Mouse (Mus musculus): ENCODE results near the gene Vgll4.
"Not testable (repeated sequence)": the region's sequence is repeated elsewhere in the genome, so short reads cannot be mapped to it uniquely, and the experiment has no call there.

Vgll4 gene

DNA sequence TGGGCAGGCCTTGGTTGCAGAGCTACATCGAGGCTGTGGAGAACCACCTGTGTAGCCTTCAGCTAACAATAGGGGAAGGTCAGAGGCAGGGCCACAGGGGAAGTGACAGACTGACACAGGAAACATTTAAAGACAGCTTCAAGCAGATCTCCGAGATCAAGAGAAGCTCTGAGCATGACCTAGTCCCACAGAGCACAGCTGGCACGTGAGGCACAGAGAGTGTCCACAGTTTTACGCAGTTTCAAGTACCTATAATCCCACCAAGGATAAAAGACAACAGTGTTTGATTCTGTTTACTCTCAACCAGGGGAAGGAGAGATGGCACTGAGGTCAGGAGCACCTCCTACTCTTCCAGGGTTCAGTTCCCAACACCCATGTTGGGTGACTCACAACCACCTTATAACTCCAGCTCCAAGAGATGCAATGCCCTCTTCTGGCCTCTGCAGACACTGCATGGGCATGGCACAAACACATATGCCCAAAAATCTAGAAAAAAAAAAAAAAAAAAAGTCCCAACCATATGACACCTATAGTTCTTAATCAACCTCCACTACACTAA lies 75.2 kb downstream of the Vgll4 start:
- DNase-seq (ENCODE audit: low spot score in 2 of 2) = no peak

- DNase-seq (ENCODE audit: low spot score in 2 of 2) = peak; percentile 57 to 65
These were observed 76.2 kb downstream of the Vgll4 start for GRCm38 (mm10) chr6:114893427-114894209.

GRCm38 (mm10) chr6:114892363-114892762 lies 77.4 kb downstream of the Vgll4 start:
- peak; percentile 67 to 71 for DNase-seq (ENCODE audit: low spot score in 2 of 2)

DNA sequence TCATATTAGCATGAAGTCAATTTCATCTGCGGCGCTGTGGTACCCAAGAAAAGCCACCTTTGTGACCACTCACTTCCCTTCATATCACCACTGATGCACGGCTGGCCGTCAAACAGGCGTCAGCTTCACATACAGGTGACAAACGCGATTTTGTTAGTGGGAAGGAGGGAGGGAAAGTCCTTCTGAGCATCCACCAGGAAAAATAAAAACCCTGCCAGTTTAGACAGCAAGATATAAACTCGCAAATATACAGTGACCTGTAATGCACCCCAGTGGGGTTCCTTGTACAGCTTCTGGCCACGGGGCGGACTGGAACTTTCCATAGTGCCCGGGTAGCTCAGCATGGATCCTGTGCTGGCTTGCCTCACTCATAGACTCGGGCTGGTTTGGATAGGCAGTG lies 78.0 kb downstream of the Vgll4 start:
- DNase-seq (ENCODE audit: low spot score in 2 of 2) = no peak

GRCm38 (mm10) chr6:114891272-114891671 lies 78.5 kb downstream of the Vgll4 start:
- no peak for DNase-seq (ENCODE audit: low spot score in 2 of 2)

GRCm38 (mm10) chr6:114890411-114891115 lies 79.2 kb downstream of the Vgll4 start:
- peak; percentile 57 to 58 for DNase-seq (ENCODE audit: low spot score in 2 of 2)

DNA sequence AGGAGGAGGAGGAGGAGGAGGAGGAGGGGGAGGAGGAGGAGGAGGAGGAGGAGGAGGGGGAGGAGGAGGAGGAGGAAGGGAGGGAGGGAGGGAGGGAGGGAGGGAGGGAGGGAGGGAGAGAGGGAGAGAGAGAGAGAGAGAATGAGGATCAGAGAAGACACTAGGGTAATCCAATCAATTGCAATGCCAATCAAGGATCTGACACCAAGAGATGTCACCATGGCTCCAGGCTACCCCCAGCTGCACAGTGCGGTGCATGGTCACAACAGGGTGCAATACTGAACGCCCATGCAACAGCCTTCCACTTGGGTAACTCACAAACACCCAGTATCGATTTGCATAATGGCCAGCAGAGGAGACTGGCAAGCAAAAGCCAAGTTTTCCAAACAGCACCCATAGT lies 79.8 kb downstream of the Vgll4 start:
- DNase-seq (ENCODE audit: low spot score in 2 of 2) = not testable (repeated sequence)

DNA sequence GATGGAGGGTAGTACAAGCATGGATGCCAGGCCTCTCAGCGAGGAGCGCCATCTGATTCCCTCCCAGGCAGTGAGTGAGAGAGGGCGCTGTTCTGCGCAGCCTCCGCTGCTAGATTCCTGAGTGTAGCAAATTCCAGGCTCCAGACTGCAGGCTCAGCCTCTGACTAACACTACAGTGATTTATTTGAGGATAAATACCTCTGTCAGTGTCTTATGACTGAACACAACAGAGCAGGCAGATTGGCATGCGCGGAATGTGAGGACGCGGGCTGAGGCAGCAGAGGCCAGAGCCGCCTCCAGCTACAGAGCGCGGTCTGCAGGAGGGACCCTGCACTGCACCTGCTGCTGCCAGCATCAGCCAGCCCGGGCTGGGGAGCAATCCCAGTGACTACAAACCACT lies 80.9 kb downstream of the Vgll4 start:
- peak; percentile 63 to 77 for DNase-seq (ENCODE audit: low spot score in 2 of 2)

GRCm38 (mm10) chr6:114886504-114887361 lies 83.1 kb downstream of the Vgll4 start:
- DNase-seq (ENCODE audit: low spot score in 2 of 2) = no peak

GRCm38 (mm10) chr6:114886012-114886411 lies 83.8 kb downstream of the Vgll4 start:
- no peak for DNase-seq (ENCODE audit: low spot score in 2 of 2)

- DNase-seq (ENCODE audit: low spot score in 2 of 2) = no peak
These were observed 84.7 kb downstream of the Vgll4 start for GRCm38 (mm10) chr6:114885129-114885528.

DNA sequence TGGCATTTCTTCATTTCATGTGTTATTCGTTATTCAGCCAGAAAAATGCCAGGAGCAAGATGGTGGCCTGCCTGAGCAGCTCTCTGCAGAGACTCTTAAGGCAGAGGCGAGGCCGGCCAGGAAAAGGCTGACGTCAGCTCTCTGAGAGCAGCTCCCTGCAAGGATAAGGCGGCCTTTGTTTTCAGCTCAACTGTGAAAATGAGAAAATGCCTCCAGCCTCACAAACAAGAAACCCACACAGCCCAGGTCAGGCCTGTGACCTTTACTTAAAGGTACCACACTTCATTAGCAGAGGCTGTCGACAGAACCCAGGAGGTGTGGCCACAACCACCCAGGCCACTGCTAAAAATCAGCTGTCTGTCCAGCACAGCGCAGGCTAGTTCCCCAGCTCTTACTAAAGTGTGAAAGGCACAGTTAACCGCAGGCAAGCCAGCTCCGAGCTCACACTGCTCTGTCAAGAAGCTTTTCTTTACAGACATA lies 86.5 kb downstream of the Vgll4 start:
- peak; percentile 74 to 79 for DNase-seq (ENCODE audit: low spot score in 2 of 2)

GRCm38 (mm10) chr6:114882675-114883074 lies 87.1 kb downstream of the Vgll4 start:
- DNase-seq (ENCODE audit: low spot score in 2 of 2) = no peak

DNA sequence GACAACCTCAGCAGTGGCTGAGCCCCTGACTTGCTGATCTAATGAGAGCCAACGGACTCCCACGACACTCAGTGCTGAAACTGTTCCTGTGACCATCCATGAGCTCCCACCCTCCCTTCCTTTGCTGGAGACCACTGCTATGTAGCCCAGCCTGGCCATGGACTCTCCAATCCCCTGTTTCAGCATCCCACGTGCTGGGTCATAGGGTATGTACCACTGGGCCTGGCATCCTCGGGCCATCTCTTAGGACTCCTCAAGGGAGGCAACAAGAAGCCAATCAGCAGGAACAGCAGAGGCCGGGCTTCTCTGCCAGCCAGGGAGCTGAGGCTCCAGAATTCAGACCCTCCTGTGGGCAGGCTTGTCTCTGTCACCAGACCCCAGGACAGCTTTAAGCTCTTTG lies 87.6 kb downstream of the Vgll4 start:
- no peak for DNase-seq (ENCODE audit: low spot score in 2 of 2)

- no peak for DNase-seq (ENCODE audit: low spot score in 2 of 2)
These were observed 89.0 kb downstream of the Vgll4 start for GRCm38 (mm10) chr6:114880798-114881197.

DNA sequence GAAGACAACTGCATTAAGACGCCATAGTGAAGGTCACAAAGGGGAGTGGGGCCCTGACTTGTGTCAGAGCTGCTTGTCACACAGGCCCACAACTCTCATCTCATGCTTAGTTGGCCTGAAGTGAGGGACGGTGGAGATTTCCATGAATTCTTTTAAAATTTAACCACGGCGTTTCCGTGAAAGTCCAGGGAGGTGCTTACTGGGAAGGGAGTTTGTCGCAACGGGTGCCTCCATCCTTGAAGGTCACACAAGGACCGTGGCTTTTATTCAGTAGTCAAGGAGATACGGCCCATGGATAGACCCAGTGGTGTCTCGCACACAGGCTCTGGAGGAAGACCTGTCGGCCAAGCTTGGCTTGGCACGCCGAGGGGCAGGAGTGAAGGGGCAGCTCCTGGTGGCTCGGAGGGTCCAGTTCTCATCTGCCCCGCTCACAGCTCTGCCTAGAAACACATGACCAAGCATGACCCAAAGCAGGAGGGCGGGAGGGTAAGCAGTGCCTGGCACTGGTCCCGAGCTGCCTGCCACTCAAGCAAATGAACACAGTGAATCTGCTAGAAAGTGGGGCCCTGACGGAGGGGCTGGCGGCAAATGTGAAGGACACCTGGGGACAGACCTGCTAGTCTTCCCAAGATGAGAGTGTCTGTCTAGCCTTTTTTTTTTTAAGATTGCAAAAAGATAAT lies 90.8 kb downstream of the Vgll4 start:
- no peak for DNase-seq (ENCODE audit: low spot score in 2 of 2)

DNA sequence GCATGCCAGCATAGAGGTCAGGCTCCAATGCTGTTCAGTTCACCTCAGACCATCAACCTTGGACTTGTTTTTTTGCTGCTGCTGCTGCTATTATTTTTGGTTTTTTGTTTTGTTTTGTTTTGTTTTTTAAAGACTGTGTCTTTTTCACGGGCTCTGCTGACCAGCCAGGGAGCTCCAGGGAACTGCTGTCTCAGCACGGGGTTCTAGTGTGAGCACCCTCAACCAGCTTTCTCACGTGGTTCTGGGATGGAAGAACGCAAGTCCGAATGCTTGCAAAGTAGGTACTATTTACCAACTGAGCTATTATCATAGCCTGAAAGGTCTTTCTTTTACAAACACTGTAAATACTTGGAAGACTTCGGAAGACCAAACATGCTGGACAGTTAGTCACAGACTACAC lies 93.2 kb downstream of the Vgll4 start:
- no peak for DNase-seq (ENCODE audit: low spot score in 2 of 2)

DNA sequence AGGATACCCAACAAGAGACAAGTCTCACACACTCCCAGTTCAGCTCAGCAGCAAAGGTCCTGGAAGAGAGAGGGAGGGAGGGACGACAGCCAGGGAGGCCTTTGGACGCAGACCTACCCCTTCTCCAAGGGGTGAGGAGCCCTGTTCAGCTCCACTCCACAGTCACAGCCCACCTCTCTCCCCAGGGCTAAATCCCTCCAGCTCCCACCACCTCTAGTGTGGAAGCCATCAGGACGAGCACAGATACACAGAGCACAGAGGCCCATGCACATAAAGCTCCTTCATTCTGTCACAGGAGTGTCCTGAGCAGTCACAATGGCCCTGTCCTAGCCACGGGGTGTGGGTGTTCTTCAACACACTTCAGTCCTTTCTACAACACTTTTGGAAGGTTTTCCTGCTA lies 93.8 kb downstream of the Vgll4 start:
- no peak for DNase-seq (ENCODE audit: low spot score in 2 of 2)

DNA sequence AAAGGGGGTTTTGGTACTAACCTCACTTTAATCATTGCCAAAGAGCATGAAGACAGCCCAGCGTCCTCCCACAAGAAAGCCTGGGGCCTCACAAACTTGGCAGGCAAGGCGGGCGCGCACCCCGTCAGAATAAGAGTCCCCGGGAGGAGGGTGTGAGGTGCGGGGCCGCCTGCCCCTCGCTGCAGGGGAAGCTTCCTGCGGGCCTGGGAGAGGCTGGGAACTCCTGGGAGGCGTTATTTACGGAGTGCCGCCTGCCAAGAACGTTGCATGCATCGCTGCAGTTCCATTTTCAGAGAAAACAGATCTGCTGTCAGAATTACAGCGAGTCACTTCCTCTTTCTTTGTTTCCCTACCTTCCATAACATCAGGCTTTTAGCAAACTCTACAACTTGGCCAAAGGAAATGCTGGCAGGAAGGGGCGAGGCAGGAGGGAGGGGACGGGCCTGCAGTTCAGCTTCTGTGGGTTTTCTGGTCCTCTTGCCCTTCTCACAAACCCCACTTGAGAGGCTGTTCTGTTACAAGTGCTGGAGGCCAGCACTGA lies 94.7 kb downstream of the Vgll4 start:
- DNase-seq (ENCODE audit: low spot score in 2 of 2) = peak; percentile 85 to 86

DNA sequence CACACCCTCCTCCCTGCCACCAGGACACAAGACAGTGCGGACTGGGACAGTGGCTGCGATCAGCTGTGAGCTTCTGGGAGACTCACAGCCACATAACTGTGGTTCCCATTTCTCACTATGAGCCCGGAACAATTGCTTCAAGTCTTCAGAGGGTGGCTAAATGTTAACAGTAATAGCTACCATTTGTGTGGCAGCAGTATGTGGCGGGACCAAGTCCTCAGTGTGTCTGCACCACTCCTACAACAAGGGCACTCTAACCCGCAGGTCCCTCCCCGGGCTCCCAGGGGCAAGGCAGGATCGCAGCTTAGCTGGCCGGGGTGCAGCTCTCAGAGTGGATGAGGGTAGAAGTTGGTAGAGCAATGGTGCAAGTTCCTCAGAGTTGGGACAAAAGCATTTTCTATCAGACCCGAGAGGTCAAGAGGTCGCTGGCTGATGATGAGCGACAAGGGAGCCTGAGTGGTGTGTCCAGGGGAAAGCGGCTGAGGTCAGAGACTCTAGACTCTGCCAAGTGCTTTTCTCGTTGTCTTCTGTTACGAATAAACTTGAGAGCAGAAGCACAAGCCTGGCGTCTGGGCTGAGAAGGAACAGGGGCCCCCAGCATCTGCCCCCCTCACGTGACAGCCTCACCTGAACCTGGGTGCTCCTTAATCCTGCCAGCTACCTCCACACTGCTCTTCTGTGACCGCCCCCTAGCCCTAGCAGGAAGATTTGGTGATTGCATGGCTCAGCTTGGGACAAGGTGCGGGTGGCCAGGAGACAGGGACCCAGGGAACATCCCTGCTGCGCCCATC lies 95.5 kb downstream of the Vgll4 start:
- DNase-seq (ENCODE audit: low spot score in 2 of 2) = no peak

All from right cerebral cortex, postnatal 36 days (tissue).